Mouse (Mus musculus) right cerebral cortex, adult 18-20 months (tissue): Measurements from ENCODE around the gene C530025M09Rik.

ENCODE experiments used
- DNase-seq: peaks from one replicate; pipeline ENCODE4 v3.0.0; 2022; ENCODE audit warnings: mixed read lengths

C530025M09Rik gene

DNA sequence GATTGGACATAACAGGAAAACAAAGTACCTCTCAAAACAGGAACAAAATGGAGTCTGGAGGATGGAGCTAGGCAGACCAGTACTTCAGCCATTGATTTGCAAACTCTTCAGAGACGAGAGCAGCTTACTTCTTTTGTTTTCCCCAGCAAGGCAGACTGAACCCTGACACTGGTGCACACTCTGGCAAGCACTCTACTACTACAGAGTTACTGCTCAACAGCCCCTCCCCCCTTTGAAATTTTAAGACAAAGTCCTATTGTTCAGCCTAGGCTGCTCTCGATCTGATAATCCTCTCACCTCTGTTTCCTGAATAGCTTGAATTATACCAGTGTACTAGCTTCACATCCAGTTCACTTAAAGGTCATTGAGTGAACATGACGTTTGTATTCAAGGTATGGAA, 32.4 kb downstream of the C530025M09Rik start:
- no peak for DNase-seq
